Mouse (Mus musculus): ENCODE results near the gene Umod. TPM values are rescaled to one million over a fixed set of nuclear protein-coding genes. Genes with fewer than 3 reads are reported as not detected.

The Umod gene
- not detected in 2 replicates for polyA plus RNA-seq (2015; fragmentation: Nextera tagmentation; extraction: Ambion mirVana)

DNA sequence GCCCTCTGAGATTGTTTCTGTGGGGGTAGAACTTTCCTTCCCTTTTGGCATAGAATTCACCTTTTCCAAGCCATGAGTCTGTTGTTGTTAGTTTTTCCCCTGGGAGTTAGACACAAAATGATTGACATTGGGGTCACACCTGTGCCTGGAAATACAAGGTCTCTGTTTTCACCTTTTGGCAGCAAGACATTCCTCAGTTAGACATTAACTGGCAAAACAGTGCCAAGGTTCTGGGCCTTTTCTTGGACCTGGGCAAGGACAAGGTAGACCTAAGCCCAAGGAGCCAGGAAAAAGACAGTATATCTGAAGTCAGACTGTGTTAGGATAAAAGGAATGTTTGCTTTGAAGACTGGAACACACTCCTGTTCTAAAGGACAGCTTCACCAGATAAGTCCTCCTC is at the start of gene Umod:
Gene Umod, minus strand, starts transcription at position 27 of the 400 bp plus-strand sequence.
- no peaks in the 10 kb centered on the region for H3K27me3 ChIP-seq (replicated peaks)
- no peaks in the 10 kb centered on the region for H3K9me3 ChIP-seq
- H3K36me3 ChIP-seq: no peaks in the 10 kb centered on the region
- no peak within 1 kb of the TSS for H3K9ac ChIP-seq
- no peaks in the 10 kb centered on the region for H3K4me1 ChIP-seq
- no peak within 1 kb of the TSS for H3K4me3 ChIP-seq
- no peak within 1 kb of the TSS for H3K4me2 ChIP-seq
- no peak for ATAC-seq (ENCODE audit: extremely low read depth, insufficient number of reproducible peaks, low FRiP score, low TSS enrichment)
- no peak within 1 kb of the TSS for H3K27ac ChIP-seq (replicated peaks)

DNA sequence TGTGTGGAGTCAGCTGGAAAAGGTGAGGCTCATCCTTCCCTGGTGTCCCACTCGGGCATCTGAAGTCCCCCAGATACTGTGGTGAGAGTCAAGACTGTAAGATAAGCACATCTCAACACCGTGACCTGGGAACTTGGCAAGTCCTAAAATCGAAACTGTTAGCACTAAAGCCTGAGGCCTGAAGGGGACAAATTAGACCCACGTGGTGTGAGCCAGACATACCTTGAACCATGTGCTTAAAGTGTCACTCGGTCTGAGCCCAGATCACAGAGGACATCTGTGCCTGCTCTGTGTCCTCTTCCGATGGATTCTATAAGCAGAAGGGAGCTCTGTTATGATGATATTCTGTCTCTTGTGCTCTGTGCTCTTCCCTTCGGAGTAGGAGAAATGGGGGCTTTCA is 49.5 kb upstream of the Umod start:
- no peaks in the 10 kb centered on the region for H3K27me3 ChIP-seq (replicated peaks)
- no peaks in the 10 kb centered on the region for H3K36me3 ChIP-seq
- H3K27ac ChIP-seq (replicated peaks): no peak overlapping the region
- no peak overlapping the region for H3K9ac ChIP-seq
- 52% methylated on average over 7 of the region's 7 CpGs for WGBS
- ATAC-seq (ENCODE audit: extremely low read depth, insufficient number of reproducible peaks, low FRiP score, low TSS enrichment): no peak
- no peak overlapping the region for H3K4me3 ChIP-seq
- H3K4me1 ChIP-seq: no peaks in the 10 kb centered on the region
- H3K4me2 ChIP-seq: no peak overlapping the region
- H3K9me3 ChIP-seq: no peaks in the 10 kb centered on the region

DNA sequence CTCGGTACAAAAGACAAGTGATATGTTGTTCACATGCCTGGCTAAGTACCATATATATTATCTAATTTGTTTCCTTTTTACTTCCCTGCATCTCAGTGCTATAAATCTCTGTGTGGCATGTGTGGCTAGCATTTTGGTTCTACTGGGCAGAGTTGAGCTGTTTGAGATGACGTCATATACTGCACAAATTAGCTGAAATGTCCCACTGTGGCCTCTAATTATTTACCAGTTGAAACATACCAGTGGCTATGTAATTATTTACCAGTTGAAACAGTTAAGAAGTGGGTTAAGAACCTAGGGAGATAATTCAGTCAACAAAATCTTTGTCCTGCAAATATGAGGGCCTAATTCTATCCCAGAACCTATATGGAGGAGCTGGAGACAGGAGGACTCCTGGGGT is 48.5 kb upstream of the Umod start:
- Histone ChIP-seq H3K9me3 (no peaks in the 10 kb centered on the region), H3K4me3 (no peak overlapping the region), H3K27ac (replicated peaks) (no peak overlapping the region), H3K36me3 (no peaks in the 10 kb centered on the region), H3K4me1 (no peaks in the 10 kb centered on the region), H3K9ac (no peak overlapping the region), H3K27me3 (replicated peaks) (no peaks in the 10 kb centered on the region), H3K4me2 (no peak overlapping the region)
- no peak for ATAC-seq (ENCODE audit: extremely low read depth, insufficient number of reproducible peaks, low FRiP score, low TSS enrichment)
- 55% methylated on average over 2 of the region's 2 CpGs for WGBS

DNA sequence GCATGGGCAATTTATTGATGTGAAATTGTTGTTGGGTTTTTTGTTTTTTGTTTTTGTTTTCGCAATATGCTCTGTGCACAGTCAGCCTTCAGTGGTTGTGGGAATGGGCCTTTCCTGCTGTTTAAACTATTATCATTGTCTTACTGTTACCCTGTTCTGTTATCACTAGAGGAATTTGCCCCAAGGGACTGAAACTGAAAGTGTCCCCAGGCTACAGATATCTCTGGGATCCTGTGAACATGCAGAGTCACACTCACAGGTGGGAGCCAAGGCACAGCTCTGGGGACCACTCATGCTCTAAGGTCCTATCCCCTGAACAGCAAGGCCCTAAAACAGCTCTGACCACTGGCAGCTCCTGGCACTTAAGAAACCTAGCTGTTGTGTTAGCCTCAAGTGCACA is 48.1 kb upstream of the Umod start:
- 74% methylated on average over 1 of the region's 1 CpGs for WGBS
- no peak overlapping the region for H3K4me2 ChIP-seq
- H3K36me3 ChIP-seq: no peaks in the 10 kb centered on the region

DNA sequence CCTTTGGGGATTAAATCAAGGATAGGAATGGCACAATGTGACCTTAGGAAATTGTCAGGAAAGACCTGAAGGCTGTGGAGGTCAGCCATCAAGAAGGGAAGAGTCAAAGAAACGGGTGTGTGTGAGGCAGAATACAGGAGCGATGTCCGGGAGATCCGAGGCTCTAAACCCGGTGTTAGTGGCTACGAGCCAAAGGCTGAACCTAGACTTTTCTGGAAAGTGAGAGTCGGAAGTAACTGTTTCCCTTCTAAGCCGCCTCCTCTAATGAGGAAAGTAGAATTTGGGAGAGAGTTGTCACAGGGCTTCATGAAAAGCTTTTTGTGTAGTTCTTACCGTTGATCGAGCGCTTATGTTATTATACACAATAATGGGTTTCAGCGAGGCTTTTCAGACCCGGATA is 47.4 kb upstream of the Umod start:
- Histone ChIP-seq H3K27me3 (replicated peaks) (no peaks in the 10 kb centered on the region), H3K4me3 (no peak overlapping the region), H3K4me2 (no peak overlapping the region), H3K9ac (no peak overlapping the region), H3K9me3 (no peaks in the 10 kb centered on the region), H3K36me3 (no peaks in the 10 kb centered on the region), H3K27ac (replicated peaks) (no peak overlapping the region), H3K4me1 (no peaks in the 10 kb centered on the region)
- no peak for ATAC-seq (ENCODE audit: extremely low read depth, insufficient number of reproducible peaks, low FRiP score, low TSS enrichment)
- 70% methylated on average over 13 of the region's 13 CpGs for WGBS

More for the DNA sequence above, 48.1 kb upstream of the Umod start:
- Histone ChIP-seq H3K27ac (replicated peaks) (no peak overlapping the region), H3K27me3 (replicated peaks) (no peaks in the 10 kb centered on the region), H3K4me1 (no peaks in the 10 kb centered on the region), H3K4me3 (no peak overlapping the region), H3K9ac (no peak overlapping the region), H3K9me3 (no peaks in the 10 kb centered on the region)
- no peak for ATAC-seq (ENCODE audit: extremely low read depth, insufficient number of reproducible peaks, low FRiP score, low TSS enrichment)

DNA sequence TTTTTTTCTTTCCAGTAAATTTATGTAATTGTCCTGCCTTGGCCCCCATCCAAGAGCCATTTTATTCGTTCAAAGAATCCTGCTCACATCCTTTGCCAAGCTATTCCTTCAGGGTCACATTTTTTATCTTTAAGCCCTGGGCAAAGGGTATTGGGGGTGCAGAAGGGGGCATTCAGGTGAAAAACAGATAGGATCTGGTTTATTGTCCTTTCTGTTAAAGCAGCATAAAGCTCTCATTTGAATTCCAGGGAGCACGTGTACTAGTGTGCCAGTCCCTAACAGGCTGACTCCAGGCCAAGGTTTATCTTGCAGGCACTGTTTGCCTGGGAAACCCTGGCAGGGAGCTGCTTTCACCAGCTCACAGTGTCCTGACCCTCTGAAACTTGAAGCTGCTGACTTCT is 46.8 kb upstream of the Umod start:
- WGBS: 31% methylated on average over 2 of the region's 2 CpGs

DNA sequence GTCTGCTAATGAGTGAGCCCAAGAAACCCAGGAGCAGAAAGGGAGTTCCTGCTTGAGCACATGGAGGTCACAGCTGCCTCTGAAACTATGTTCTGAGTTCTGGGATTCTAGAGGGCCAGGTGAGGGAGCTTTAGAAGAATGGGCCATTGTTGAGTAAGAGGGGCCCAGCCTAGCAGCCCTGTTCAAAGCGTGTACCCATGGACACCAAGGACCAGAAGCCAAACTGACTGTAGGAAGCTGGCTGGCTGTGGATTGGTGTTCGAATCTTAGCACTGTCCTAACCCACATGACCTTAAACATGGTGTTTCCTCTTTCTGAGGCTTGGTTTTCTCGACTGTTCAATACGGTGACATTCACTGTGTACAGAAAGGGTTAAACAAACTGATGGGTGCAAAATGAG is 44.3 kb upstream of the Umod start, which contains the start of gene Pdilt:
Gene Pdilt, minus strand, starts transcription at position 101 of the 400 bp plus-strand sequence.
- Histone ChIP-seq H3K4me1 (no peaks in the 10 kb centered on the region), H3K4me3 (no peak within 1 kb of the TSS), H3K27ac (replicated peaks) (no peak within 1 kb of the TSS), H3K9me3 (no peaks in the 10 kb centered on the region), H3K27me3 (replicated peaks) (peaks cover 7% of the 10 kb centered on the region; the same call in 1 of the 2 replicates), H3K36me3 (no peaks in the 10 kb centered on the region), H3K9ac (no peak within 1 kb of the TSS), H3K4me2 (no peak within 1 kb of the TSS)
- 64% methylated on average over 4 of the region's 4 CpGs for WGBS
- no peak for ATAC-seq (ENCODE audit: extremely low read depth, insufficient number of reproducible peaks, low FRiP score, low TSS enrichment)

More for the DNA sequence above, 46.8 kb upstream of the Umod start:
- Histone ChIP-seq H3K9me3 (no peaks in the 10 kb centered on the region), H3K27ac (replicated peaks) (no peak overlapping the region), H3K4me2 (no peak overlapping the region), H3K9ac (no peak overlapping the region), H3K4me3 (no peak overlapping the region), H3K27me3 (replicated peaks) (no peaks in the 10 kb centered on the region), H3K4me1 (no peaks in the 10 kb centered on the region), H3K36me3 (no peaks in the 10 kb centered on the region)
- ATAC-seq (ENCODE audit: extremely low read depth, insufficient number of reproducible peaks, low FRiP score, low TSS enrichment): no peak

DNA sequence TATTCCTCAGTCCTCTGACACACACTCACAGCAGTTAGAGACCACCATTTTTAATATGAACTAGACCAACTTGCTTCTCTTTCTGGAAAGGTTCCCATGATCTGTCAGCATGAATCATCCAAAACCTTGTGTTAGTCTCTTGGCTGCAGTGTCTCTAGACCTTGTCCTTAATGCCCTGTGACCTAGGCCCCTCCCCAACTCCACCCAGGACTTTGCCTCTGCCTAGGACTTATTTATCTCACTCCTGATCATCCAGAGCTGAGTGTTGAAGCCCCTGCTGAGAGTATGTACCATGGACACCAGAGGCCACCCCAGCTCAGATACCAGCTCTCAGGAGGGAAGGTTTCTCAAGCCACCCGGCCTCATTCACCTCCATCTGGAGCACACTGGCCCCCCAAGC is 43.3 kb upstream of the Umod start:
- 67% methylated on average over 1 of the region's 1 CpGs for WGBS

DNA sequence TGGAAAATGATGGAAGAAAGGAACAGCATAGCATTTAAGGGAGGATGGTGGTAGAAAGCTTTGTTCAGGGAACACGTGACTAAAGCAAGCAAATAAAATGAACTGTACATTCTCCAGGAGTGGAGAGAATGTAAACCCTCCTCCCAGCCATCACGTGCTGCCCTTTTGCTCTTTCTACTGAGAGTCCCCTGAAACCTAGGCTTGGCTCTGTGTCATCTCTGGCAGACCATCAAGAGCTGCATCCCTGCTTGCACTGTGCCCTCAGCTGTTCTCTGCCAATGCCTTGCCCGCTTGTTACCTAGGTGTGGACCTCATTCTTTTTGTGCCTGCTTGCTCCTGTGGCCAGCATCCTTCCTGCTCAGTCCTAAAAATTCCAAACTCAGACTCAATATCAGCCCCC is 42.7 kb upstream of the Umod start:
- Histone ChIP-seq H3K36me3 (no peaks in the 10 kb centered on the region), H3K9ac (no peak overlapping the region), H3K4me3 (no peak overlapping the region), H3K27ac (replicated peaks) (no peak overlapping the region), H3K4me1 (no peaks in the 10 kb centered on the region), H3K4me2 (no peak overlapping the region), H3K9me3 (no peaks in the 10 kb centered on the region), H3K27me3 (replicated peaks) (peaks cover 8% of the 10 kb centered on the region; the same call in 1 of the 2 replicates)
- 70% methylated on average over 3 of the region's 3 CpGs for WGBS
- ATAC-seq (ENCODE audit: extremely low read depth, insufficient number of reproducible peaks, low FRiP score, low TSS enrichment): no peak

More for the DNA sequence above, 43.3 kb upstream of the Umod start:
- H3K27ac ChIP-seq (replicated peaks): no peak overlapping the region
- H3K9ac ChIP-seq: no peak overlapping the region
- no peaks in the 10 kb centered on the region for H3K9me3 ChIP-seq
- no peak for ATAC-seq (ENCODE audit: extremely low read depth, insufficient number of reproducible peaks, low FRiP score, low TSS enrichment)
- H3K27me3 ChIP-seq (replicated peaks): peaks cover 8% of the 10 kb centered on the region; the same call in 1 of the 2 replicates
- no peaks in the 10 kb centered on the region for H3K36me3 ChIP-seq
- H3K4me3 ChIP-seq: no peak overlapping the region
- H3K4me1 ChIP-seq: no peaks in the 10 kb centered on the region
- no peak overlapping the region for H3K4me2 ChIP-seq

DNA sequence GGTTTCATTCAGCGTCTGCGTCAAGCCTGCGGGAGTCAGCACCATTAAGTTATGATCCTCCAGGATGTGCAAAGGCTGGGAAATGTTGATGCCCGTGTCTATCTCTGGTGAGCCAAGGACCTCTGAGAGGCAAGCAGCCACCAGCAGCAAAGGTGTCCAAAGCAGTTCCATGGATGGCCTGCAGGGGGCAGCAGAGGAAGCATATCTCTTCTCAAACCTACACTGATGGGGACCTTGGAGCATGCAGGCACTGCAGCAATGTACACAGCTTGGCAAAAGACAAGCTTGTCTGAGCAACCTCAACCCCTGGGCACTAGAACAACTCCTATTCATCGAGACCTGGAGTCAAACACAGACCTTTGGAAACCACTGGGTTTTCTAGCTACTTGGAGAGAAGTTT is 40.6 kb upstream of the Umod start:
- no peak overlapping the region for H3K27ac ChIP-seq (replicated peaks)
- H3K36me3 ChIP-seq: no peaks in the 10 kb centered on the region
- no peak overlapping the region for H3K4me2 ChIP-seq
- H3K4me3 ChIP-seq: no peak overlapping the region
- no peaks in the 10 kb centered on the region for H3K4me1 ChIP-seq
- peaks cover 11% of the 10 kb centered on the region; the same call in 1 of the 2 replicates for H3K27me3 ChIP-seq (replicated peaks)
- H3K9me3 ChIP-seq: no peaks in the 10 kb centered on the region
- 38% methylated on average over 5 of the region's 5 CpGs for WGBS
- ATAC-seq (ENCODE audit: extremely low read depth, insufficient number of reproducible peaks, low FRiP score, low TSS enrichment): no peak; the same call in 1 of the 2 replicates
- H3K9ac ChIP-seq: no peak overlapping the region

DNA sequence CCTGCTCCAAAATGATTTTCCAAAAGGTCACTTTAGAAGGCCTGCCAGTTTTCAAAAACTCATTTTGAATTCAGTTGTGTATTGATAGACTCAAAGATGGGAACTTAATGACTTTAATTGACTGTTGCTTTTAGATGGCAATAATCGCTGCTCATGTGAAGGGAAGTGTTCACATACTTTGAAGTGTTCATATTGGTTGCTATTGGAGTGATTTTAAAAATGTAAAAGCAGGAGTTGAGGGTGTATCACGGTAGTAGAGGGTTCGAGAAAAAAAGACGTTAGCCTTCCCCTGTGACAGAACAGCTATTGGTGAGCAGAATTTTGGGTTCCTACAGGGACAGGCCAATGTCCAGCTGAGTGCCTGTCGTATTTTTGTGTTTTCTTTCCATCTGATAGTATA is 40.1 kb upstream of the Umod start, which contains the start of gene Acsm5:
Gene Acsm5, plus strand, starts transcription at position 301 of the 400 bp plus-strand sequence.
- Histone ChIP-seq H3K9me3 (no peaks in the 10 kb centered on the region), H3K27ac (replicated peaks) (no peak within 1 kb of the TSS)
- ATAC-seq (ENCODE audit: extremely low read depth, insufficient number of reproducible peaks, low FRiP score, low TSS enrichment): no peak

DNA sequence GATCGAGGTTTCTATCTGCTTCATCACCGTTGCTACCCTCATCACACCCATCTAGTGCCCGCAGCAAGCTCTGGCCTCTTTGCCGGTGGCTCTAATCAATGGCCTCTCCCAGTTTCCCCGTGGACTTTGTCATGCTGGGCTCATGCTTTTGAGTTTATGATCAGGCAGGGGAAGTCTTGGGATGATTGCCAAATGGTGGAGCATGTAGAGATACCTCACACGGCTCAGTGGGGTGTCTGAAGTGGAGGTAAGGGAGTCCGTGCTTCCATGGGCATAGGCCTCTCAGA is 37.1 kb upstream of the Umod start:
- WGBS: 72% methylated on average over 7 of the region's 7 CpGs
- Histone ChIP-seq H3K4me2 (no peak overlapping the region), H3K9me3 (no peaks in the 10 kb centered on the region), H3K36me3 (no peaks in the 10 kb centered on the region), H3K27me3 (replicated peaks) (peaks cover 22% of the 10 kb centered on the region), H3K9ac (no peak overlapping the region), H3K27ac (replicated peaks) (no peak overlapping the region), H3K4me1 (no peaks in the 10 kb centered on the region), H3K4me3 (no peak overlapping the region)
- ATAC-seq (ENCODE audit: extremely low read depth, insufficient number of reproducible peaks, low FRiP score, low TSS enrichment): no peak

More for the DNA sequence above, 40.1 kb upstream of the Umod start, which contains the start of gene Acsm5:
- no peak within 1 kb of the TSS for H3K4me3 ChIP-seq
- 62% methylated on average over 5 of the region's 5 CpGs for WGBS
- no peak within 1 kb of the TSS for H3K9ac ChIP-seq
- H3K27me3 ChIP-seq (replicated peaks): peaks cover 16% of the 10 kb centered on the region
- H3K36me3 ChIP-seq: no peaks in the 10 kb centered on the region
- no peak within 1 kb of the TSS for H3K4me2 ChIP-seq
- no peaks in the 10 kb centered on the region for H3K4me1 ChIP-seq
